Mouse (Mus musculus) mammary gland, adult 2 months (tissue): ENCODE results near the gene Tbc1d19. TPM values are rescaled to one million over a fixed set of nuclear protein-coding genes. Genes with fewer than 3 reads are reported as not detected.

Source experiments
- polyA plus RNA-seq: library from polyadenylated mRNA; depleted of rRNA; stranded (reverse); fragments of >200 nt; gene quantifications from 2 replicates; pipeline ENCODE4 v1.2.3, GENCODE M21; 2012; ENCODE audit warnings: low replicate concordance; rRNA removed

Gene Tbc1d19
- polyA plus RNA-seq: 5.6 and 15.4 TPM in 2 replicates

DNA sequence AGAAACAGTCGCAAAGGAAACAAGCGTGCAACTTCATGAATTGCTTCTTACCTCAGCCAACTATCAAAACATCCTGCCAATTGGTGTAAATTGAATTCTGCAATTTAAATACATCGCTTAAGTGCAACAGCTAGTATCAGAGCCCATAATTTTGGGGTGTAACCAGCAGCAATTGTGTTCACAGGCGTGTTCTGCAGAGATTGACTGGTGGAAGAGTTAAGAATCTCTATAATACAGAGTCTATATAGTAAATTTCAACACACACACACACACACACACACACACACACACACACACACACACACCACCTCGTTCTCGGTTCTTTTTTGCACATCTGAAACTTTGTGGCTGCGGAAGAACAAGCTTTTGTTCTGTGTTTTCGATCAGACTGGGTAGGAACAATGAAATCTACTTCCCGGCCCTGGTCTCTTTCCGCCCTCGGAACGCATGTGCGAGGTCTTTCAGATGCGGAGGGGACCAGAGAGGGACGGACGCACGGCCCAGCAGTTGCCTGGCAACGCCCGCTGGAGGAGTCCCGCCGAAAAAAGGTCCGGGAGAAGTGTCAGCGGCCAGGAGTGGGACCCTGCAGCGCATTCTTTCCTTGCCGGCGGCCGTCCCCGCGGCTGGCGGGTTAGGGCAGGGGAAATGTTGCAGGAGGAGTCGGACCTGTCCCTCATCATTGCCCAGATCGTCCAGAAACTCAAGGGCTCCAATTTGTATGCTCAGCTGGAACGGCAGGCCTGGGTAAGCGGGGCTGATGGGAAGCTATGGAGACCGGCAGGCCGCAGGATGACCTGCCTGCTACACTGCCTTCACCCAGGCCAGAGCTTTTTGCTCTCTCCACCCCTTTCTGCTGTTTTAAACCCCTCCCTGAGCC is at the start of gene Tbc1d19:
Gene Tbc1d19 (plus strand): TSS at position 492 of the 877 bp plus-strand sequence.

Other genes with a start within 250 kb of the Tbc1d19 start
- gene Cckar, start 101.9 kb upstream of the Tbc1d19 start, polyA plus RNA-seq: 0.04 TPM in 1 of 2 replicates, not detected in the other
- 21.2 and 27.3 TPM in 2 replicates for gene Stim2, start 188.9 kb downstream of the Tbc1d19 start, polyA plus RNA-seq